Mouse (Mus musculus) MEL (cell line): ENCODE measurements around the gene Cables2.

ENCODE experiments used
- CTCF ChIP-seq, 3 experiments: IDR thresholded peaks in 2 of 3; conservative IDR thresholded peaks in 1 of 3; 2 replicates each; pipeline ENCODE4 v1.5.1; 2011 to 2012; ENCODE audit warnings: low read length in 3 of 3, low read depth in 2 of 3, mild to moderate bottlenecking in 2 of 3, improper control_type of control experiment in 1 of 3, inconsistent platforms in 1 of 3, mixed read lengths in 1 of 3, moderate library complexity in 1 of 3; ENCODE audit not compliant: control insufficient read depth in 1 of 3, insufficient read depth in 1 of 3, poor library complexity in 1 of 3, severe bottlenecking in 1 of 3
- HCFC1 ChIP-seq: IDR thresholded peaks from 2 replicates; pipeline ENCODE4 v1.6.1; 2012; ENCODE audit warnings: low read depth, mild to moderate bottlenecking, inconsistent platforms, low read length, improper control_type of control experiment, moderate library complexity
- NELFE ChIP-seq: IDR thresholded peaks from 2 replicates; pipeline ENCODE4 v1.6.1; 2011; ENCODE audit warnings: low read depth, low read length, improper control_type of control experiment
- POLR2A ChIP-seq, 2 experiments: IDR thresholded peaks; 2 replicates each; pipeline ENCODE4 v1.6.1; 2011 to 2012; ENCODE audit warnings: low read length in 2 of 2, mild to moderate bottlenecking in 2 of 2, control low read depth in 1 of 2, improper control_type of control experiment in 1 of 2, low read depth in 1 of 2, moderate library complexity in 1 of 2; ENCODE audit not compliant: control insufficient read depth in 1 of 2, insufficient read depth in 1 of 2, poor library complexity in 1 of 2
- RAD21 ChIP-seq: IDR thresholded peaks from 2 replicates; pipeline ENCODE4 v1.6.1; 2011; ENCODE audit warnings: mild to moderate bottlenecking, low read depth, low read length, improper control_type of control experiment

GRCm38 (mm10) chr2:180292026-180292425 lies 18.7 kb upstream of the Cables2 start:
- TF ChIP-seq HCFC1, result no peak
- no peak for TF ChIP-seq POLR2A (IDR thresholded peaks at IDR 0.05; ENCODE audit: control insufficient read depth in 1 of 2, insufficient read depth in 1 of 2, low read depth in 1 of 2, low read length in 2 of 2, poor library complexity in 1 of 2)
- TF ChIP-seq NELFE, result no peak
- TF ChIP-seq CTCF (IDR thresholded peaks at IDR 0.05 in 2 of 3, conservative IDR thresholded peaks at IDR 0.05 in 1 of 3; ENCODE audit: control insufficient read depth in 1 of 3, insufficient read depth in 1 of 3, low read depth in 2 of 3, low read length in 3 of 3, poor library complexity in 1 of 3, severe bottlenecking in 1 of 3), result no peak
- no peak for TF ChIP-seq RAD21
